In the genomic region with DNA sequence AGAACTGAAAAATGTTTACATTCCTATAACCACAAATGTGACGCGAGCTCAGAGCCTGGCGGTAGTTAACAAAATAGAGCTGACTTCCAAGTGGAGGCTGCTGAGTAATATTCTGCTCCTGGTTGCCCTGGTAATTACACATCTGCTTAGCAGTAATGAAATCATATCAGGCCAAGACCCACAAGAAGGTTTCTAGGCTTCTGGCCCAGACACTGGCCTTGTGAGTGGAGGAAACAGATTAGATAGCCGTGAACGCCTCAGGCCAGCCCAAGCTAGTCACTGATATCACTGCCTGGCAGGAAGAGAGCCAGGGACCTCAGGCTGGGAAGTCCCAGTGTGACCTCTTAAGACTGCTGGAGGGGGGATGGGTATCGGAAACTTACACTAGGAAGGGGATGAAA, we compare ENCODE assay signal across 8 mouse cellular contexts. TPM values are rescaled to one million over a fixed set of nuclear protein-coding genes. Genes with fewer than 3 reads are reported as not detected.
DNase-seq lines count a peak whose midpoint lies in the region; ATAC-seq lines count a peak whose summit lies in the region.

No protein-coding gene starts in this region.

- peak; percentile 31 to 32 for DNase-seq in cerebellum, postnatal 10 days
- no peak for DNase-seq in cerebellum, postnatal 4 days (ENCODE audit: low spot score in 2 of 2)
- peak; percentile 63 for DNase-seq in midbrain, embryonic 14.5 days
- no peak for DNase-seq in left cerebral cortex, adult 9 months (ENCODE audit: low spot score in 2 of 2)
- no peak for DNase-seq in frontal cortex, postnatal 10 days (ENCODE audit: low spot score in 2 of 2)

- H3K27ac ChIP-seq in limb, embryonic 15.5 days, result peak overlapping the region; percentile 83
- H3K27ac ChIP-seq in midbrain, embryonic 14.5 days (replicated peaks; ENCODE audit: low read depth, low read length), result peak overlapping the region; percentile 60

- H3K27me3 ChIP-seq in limb, embryonic 15.5 days, result no peaks in the 10 kb centered on the region
- H3K27me3 ChIP-seq in midbrain, embryonic 14.5 days (ENCODE audit: control insufficient read depth, insufficient read depth, low read length), result no peaks in the 10 kb centered on the region

- H3K4me3 ChIP-seq in limb, embryonic 15.5 days, result no peak overlapping the region
- H3K4me3 ChIP-seq in midbrain, embryonic 14.5 days (replicated peaks; ENCODE audit: low read depth, low read length), result no peak overlapping the region

- H3K4me2 ChIP-seq in limb, embryonic 15.5 days, result peak overlapping the region; percentile 19; the same call in 1 of the 2 replicates
- no peak overlapping the region for H3K4me2 ChIP-seq in midbrain, embryonic 14.5 days (ENCODE audit: low read length)

- no peak overlapping the region for H3K9ac ChIP-seq in limb, embryonic 15.5 days
- H3K9ac ChIP-seq in midbrain, embryonic 14.5 days (replicated peaks; ENCODE audit: low read length), result no peak overlapping the region

- ATAC-seq in erythroblast, adult 5-6 weeks (replicated peaks; ENCODE audit: low FRiP score, poor library complexity, severe bottlenecking), result peak; percentile 92
- ATAC-seq in hematopoietic stem cell, adult 5-6 weeks (replicated peaks in 1 of 2; ENCODE audit: insufficient read depth in 1 of 2, low FRiP score in 2 of 2, low TSS enrichment in 1 of 2, low read depth in 1 of 2, poor library complexity in 2 of 2, severe bottlenecking in 2 of 2), result peak; percentile 66 to 90
- ATAC-seq in limb, embryonic 15.5 days (ENCODE audit: insufficient number of reproducible peaks, low FRiP score, low TSS enrichment, low read depth), result peak; percentile 55; the same call in 1 of the 2 replicates
- no peak for ATAC-seq in midbrain, embryonic 14.5 days (ENCODE audit: low FRiP score, low TSS enrichment)

- no peaks in the 10 kb centered on the region for H3K36me3 ChIP-seq in limb, embryonic 15.5 days
- no peaks in the 10 kb centered on the region for H3K36me3 ChIP-seq in midbrain, embryonic 14.5 days (ENCODE audit: control insufficient read depth, insufficient read depth, low read length)

- peaks cover 17% of the 10 kb centered on the region for H3K4me1 ChIP-seq in limb, embryonic 15.5 days
- peaks cover 3% of the 10 kb centered on the region; the same call in 1 of the 2 replicates for H3K4me1 ChIP-seq in midbrain, embryonic 14.5 days (ENCODE audit: control insufficient read depth, insufficient read depth, low read length)

- WGBS in limb, embryonic 15.5 days, result 10% methylated on average over 6 of the region's 6 CpGs
- 47% methylated on average over 6 of the region's 6 CpGs for WGBS in midbrain, embryonic 14.5 days

- H3K9me3 ChIP-seq in limb, embryonic 15.5 days, result no peaks in the 10 kb centered on the region
- H3K9me3 ChIP-seq in midbrain, embryonic 14.5 days (ENCODE audit: control insufficient read depth, low read length), result no peaks in the 10 kb centered on the region

RNA-seq across cellular contexts. Expression of a gene that starts 27.6 kb away (rescaled TPM):
- 13.6 and 24.6 TPM in 2 replicates for total RNA-seq in erythroblast, adult 5-6 weeks (2015; ENCODE audit: low replicate concordance)
- total RNA-seq in erythroblast, adult 5-6 weeks (2017; ENCODE audit: low replicate concordance), result 29.6 and 31.6 TPM in 2 replicates
- 39.4 and 70.8 TPM in 2 replicates for total RNA-seq in hematopoietic stem cell, adult 5-6 weeks (2017)
- 56.8 and 65.1 TPM in 2 replicates for polyA plus RNA-seq in limb, embryonic 15.5 days (2015; fragmentation: Nextera tagmentation; extraction: Ambion mirVana)
- 70.0 and 104 TPM in 2 replicates for polyA plus RNA-seq in midbrain, embryonic 14.5 days (2014; fragmentation: Nextera tagmentation; extraction: Ambion mirVana)

Comparison
In these comparisons a context has a peak if more than half of its experiments do, and no peak if none do; other contexts are left out.
1. DNase-seq: peak in cerebellum, postnatal 10 days (2 of 2) and midbrain, embryonic 14.5 days (single experiment); none in cerebellum, postnatal 4 days (0 of 2), left cerebral cortex, adult 9 months (0 of 2) and frontal cortex, postnatal 10 days (0 of 2).